In the genomic region with DNA sequence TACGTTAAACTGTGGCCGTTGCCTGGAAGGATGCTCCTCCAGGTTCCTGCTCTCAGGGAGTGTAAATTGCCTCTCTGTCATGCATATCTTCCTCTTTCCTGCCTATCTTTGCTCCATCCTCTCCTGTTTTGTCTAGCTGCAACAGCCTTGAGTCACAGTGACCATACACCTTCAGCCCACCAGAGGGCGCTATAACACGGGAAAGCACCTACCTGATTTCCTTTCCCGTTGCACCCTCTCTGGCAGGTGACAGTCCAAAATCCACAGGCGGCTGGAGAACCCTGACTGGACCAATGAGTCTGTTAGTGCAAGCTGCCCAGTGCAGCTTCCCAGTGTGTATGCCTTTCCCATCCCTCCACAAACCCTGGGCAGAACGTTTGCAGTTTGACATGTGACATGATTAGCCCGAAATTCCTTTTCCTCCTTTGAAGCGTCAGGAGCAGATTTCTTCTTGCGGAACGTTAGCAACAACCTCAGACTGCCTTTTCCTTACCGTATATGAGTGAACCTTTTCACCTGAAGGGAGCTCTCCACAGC, we compare ENCODE assay signal across 9 mouse cellular contexts. TPM values are rescaled to one million over a fixed set of nuclear protein-coding genes. Genes with fewer than 3 reads are reported as not detected.
DNase-seq lines count a peak whose midpoint lies in the region; ATAC-seq lines count a peak whose summit lies in the region.
"Had no signal": no experiment of that assay in that cellular context is flagged by ENCODE, and none has a peak within 500 bp of the region (broad histone marks: within the 10 kb centered on the region; RNA-seq: fewer than 3 reads in every experiment).

No protein-coding gene starts in this region.

- H3K27ac ChIP-seq in liver, embryonic 12.5 days: no peak overlapping the region
- no peak overlapping the region for H3K27ac ChIP-seq in hindbrain, embryonic 14.5 days
- H3K27ac ChIP-seq: embryonic facial prominence, embryonic 15.5 days had no signal

- no peaks in the 10 kb centered on the region for H3K9me3 ChIP-seq in liver, embryonic 12.5 days (replicated peaks)
- no peaks in the 10 kb centered on the region for H3K9me3 ChIP-seq in hindbrain, embryonic 14.5 days (ENCODE audit: control insufficient read depth, low read length)
- H3K9me3 ChIP-seq: embryonic facial prominence, embryonic 15.5 days had no signal

- intact Hi-C loops in left cerebral cortex, postnatal 36 days (cut with DNase I): loop anchor here (5.0 kb wide), 1 partner anchor 425 kb away; no protein-coding TSS in a partner anchor

- no peak overlapping the region for H3K4me3 ChIP-seq in liver, embryonic 12.5 days
- no peak overlapping the region for H3K4me3 ChIP-seq in hindbrain, embryonic 14.5 days (replicated peaks; ENCODE audit: low read length)
- H3K4me3 ChIP-seq: embryonic facial prominence, embryonic 15.5 days had no signal

- ATAC-seq in liver, embryonic 12.5 days: no peak
- ATAC-seq in cerebellum, adult (ENCODE audit: insufficient number of reproducible peaks, low FRiP score, low TSS enrichment): peak; percentile 56; the same call in 1 of the 2 replicates
- peak; percentile 66 for ATAC-seq in frontal cortex, adult (ENCODE audit: low TSS enrichment)
- ATAC-seq in hindbrain, embryonic 14.5 days (ENCODE audit: low FRiP score): no peak

- no peak overlapping the region for H3K4me2 ChIP-seq in liver, embryonic 12.5 days
- H3K4me2 ChIP-seq in hindbrain, embryonic 14.5 days (replicated peaks): no peak overlapping the region
- H3K4me2 ChIP-seq: embryonic facial prominence, embryonic 15.5 days had no signal

- no peak overlapping the region for H3K9ac ChIP-seq in liver, embryonic 12.5 days
- no peak overlapping the region for H3K9ac ChIP-seq in hindbrain, embryonic 14.5 days
- H3K9ac ChIP-seq: embryonic facial prominence, embryonic 15.5 days had no signal

- 0 out of 2 replicates have a peak, but pooled peaks cover 16% of the 10 kb centered on the region for H3K27me3 ChIP-seq in liver, embryonic 12.5 days (replicated peaks)
- no peaks in the 10 kb centered on the region for H3K27me3 ChIP-seq in hindbrain, embryonic 14.5 days (ENCODE audit: control insufficient read depth, insufficient read depth, low read length)

- peak; percentile 78 for DNase-seq in liver
- peak; percentile 85 for DNase-seq in hindbrain, embryonic 14.5 days (ENCODE audit: low spot score)
- peak; percentile 70 to 79 for DNase-seq in left cerebral cortex, postnatal 36 days (ENCODE audit: low spot score in 2 of 2)
- DNase-seq in neural tube, embryonic 10.5 days (ENCODE audit: extremely low spot score, low spot score): peak; percentile 74
- DNase-seq in testis, postnatal 14 days (ENCODE audit: low spot score): peak; percentile 48

- no peaks in the 10 kb centered on the region for H3K36me3 ChIP-seq in liver, embryonic 12.5 days
- H3K36me3 ChIP-seq in hindbrain, embryonic 14.5 days (replicated peaks; ENCODE audit: control insufficient read depth, insufficient read depth): no peaks in the 10 kb centered on the region
- H3K36me3 ChIP-seq: embryonic facial prominence, embryonic 15.5 days had no signal

- H3K4me1 ChIP-seq in liver, embryonic 12.5 days: 0 out of 2 replicates have a peak, but pooled peaks cover 5% of the 10 kb centered on the region
- H3K4me1 ChIP-seq in hindbrain, embryonic 14.5 days (replicated peaks; ENCODE audit: control insufficient read depth, insufficient read depth, low read length): no peaks in the 10 kb centered on the region

- WGBS in liver, embryonic 12.5 days (ENCODE audit: insufficient replicate concordance): 22% methylated on average over 12 of the region's 12 CpGs
- WGBS in hindbrain, embryonic 14.5 days: 36% methylated on average over 12 of the region's 12 CpGs

RNA-seq across cellular contexts. Expression of gene Neurl1b, which starts 48.1 kb away (rescaled TPM):
- polyA plus RNA-seq in liver, embryonic 12.5 days (2016; fragmentation: Nextera tagmentation; extraction: Ambion mirVana): 0.06 and 0.10 TPM in 2 replicates
- 1.9 and 2.1 TPM in 2 replicates for polyA plus RNA-seq in hindbrain, embryonic 14.5 days (2014; fragmentation: Nextera tagmentation; extraction: Ambion mirVana)
- total RNA-seq in left cerebral cortex, postnatal 36 days (2021): 10 to 100 TPM; 73.3 to 77.5 TPM

Comparison
In these comparisons a context has a peak if more than half of its experiments do, and no peak if none do; other contexts are left out.
1. ATAC-seq: peak in cerebellum, adult (single experiment) and frontal cortex, adult (single experiment); none in liver, embryonic 12.5 days (single experiment) and hindbrain, embryonic 14.5 days (single experiment).
2. Peak in every context shown above with its lines, with median percentiles within 50 percentile points of each other: DNase-seq.